ENCODE assay signal across 13 mouse cellular contexts in genomic region chr19:21487124-21487944, GRCm38 (mm10). TPM values are rescaled to one million over a fixed set of nuclear protein-coding genes. Genes with fewer than 3 reads are reported as not detected.
"Had no signal": no experiment of that assay in that cellular context is flagged by ENCODE, and none has a peak within 500 bp of the region (broad histone marks: within the 10 kb centered on the region; RNA-seq: fewer than 3 reads in every experiment).

No protein-coding gene starts in this region.

- H3K9me3 ChIP-seq: midbrain, embryonic 10.5 days; midbrain, embryonic 12.5 days; neural tube, embryonic 12.5 days had no signal

- H3K4me2 ChIP-seq: lung, embryonic 14.5 days; midbrain, embryonic 12.5 days; neural tube, embryonic 12.5 days had no signal

- H3K4me3 ChIP-seq: midbrain, embryonic 10.5 days; midbrain, embryonic 12.5 days; neural tube, embryonic 12.5 days had no signal

- H3K9ac ChIP-seq: lung, embryonic 14.5 days; midbrain, embryonic 12.5 days; neural tube, embryonic 12.5 days had no signal

- H3K4me1 ChIP-seq: midbrain, embryonic 10.5 days; midbrain, embryonic 12.5 days; neural tube, embryonic 12.5 days had no signal

- H3K27ac ChIP-seq: midbrain, embryonic 10.5 days; midbrain, embryonic 12.5 days; neural tube, embryonic 12.5 days had no signal

- DNase-seq: lung, adult 18-20 months; lung, embryonic 14.5 days; lung, postnatal 10 days; lung, postnatal 4 days; midbrain, embryonic 14.5 days; right cerebral cortex, postnatal 14 days; spleen, adult 18-20 months; thymus, adult 18-20 months; thymus, postnatal 14 days; thymus, postnatal 36 days had no signal

- H3K27me3 ChIP-seq: midbrain, embryonic 12.5 days; neural tube, embryonic 12.5 days had no signal

- H3K36me3 ChIP-seq: midbrain, embryonic 10.5 days; midbrain, embryonic 12.5 days; neural tube, embryonic 12.5 days had no signal

RNA-seq across cellular contexts. Expression of gene Gda, which starts 14.1 kb away (rescaled TPM):
- polyA plus RNA-seq: midbrain, embryonic 10.5 days; midbrain, embryonic 12.5 days had no signal
